Mouse (Mus musculus): ENCODE measurements around the gene Ubl7.

The Ubl7 gene

GRCm38 (mm10) chr9:57967237-57967960 lies 56.6 kb downstream of the Ubl7 start:
- DNase-seq (ENCODE audit: low spot score), result peak; percentile 86

GRCm38 (mm10) chr9:57968166-57968771 lies 57.5 kb downstream of the Ubl7 start:
- DNase-seq (ENCODE audit: low spot score), result no peak

- DNase-seq (ENCODE audit: low spot score), result no peak
These were observed 58.2 kb downstream of the Ubl7 start for GRCm38 (mm10) chr9:57968783-57969542.

GRCm38 (mm10) chr9:57969736-57970495 lies 59.1 kb downstream of the Ubl7 start:
- no peak for DNase-seq (ENCODE audit: low spot score)

GRCm38 (mm10) chr9:57971413-57971812 lies 60.6 kb downstream of the Ubl7 start:
- DNase-seq (ENCODE audit: low spot score), result no peak

GRCm38 (mm10) chr9:57972141-57972591 lies 61.4 kb downstream of the Ubl7 start:
- no peak for DNase-seq (ENCODE audit: low spot score)

GRCm38 (mm10) chr9:57972776-57973439 lies 62.1 kb downstream of the Ubl7 start:
- no peak for DNase-seq (ENCODE audit: low spot score)

- DNase-seq (ENCODE audit: low spot score), result no peak
These were observed 62.8 kb downstream of the Ubl7 start for GRCm38 (mm10) chr9:57973440-57974066.

- DNase-seq (ENCODE audit: low spot score), result no peak
These were observed 63.4 kb downstream of the Ubl7 start for GRCm38 (mm10) chr9:57974221-57974620.

GRCm38 (mm10) chr9:57975200-57975821 lies 64.5 kb downstream of the Ubl7 start:
- DNase-seq (ENCODE audit: low spot score), result no peak

GRCm38 (mm10) chr9:57978025-57978424 lies 67.2 kb downstream of the Ubl7 start:
- no peak for DNase-seq (ENCODE audit: low spot score)

GRCm38 (mm10) chr9:57978858-57979257 lies 68.1 kb downstream of the Ubl7 start:
- no peak for DNase-seq (ENCODE audit: low spot score)
